Mouse (Mus musculus) limb, embryonic 15.5 days (tissue): Measurements from ENCODE around the gene 9530077C05Rik. TPM values are rescaled to one million over a fixed set of nuclear protein-coding genes. Genes with fewer than 3 reads are reported as not detected.

Experiments used
- polyA plus RNA-seq: library from polyadenylated mRNA; unstranded; fragments of >200 nt; fragmentation: Nextera tagmentation; extraction: Ambion mirVana; gene quantifications from 2 replicates; pipeline ENCODE4 v1.2.1, GENCODE M21; 2015

The 9530077C05Rik gene
- polyA plus RNA-seq, 1 experiment from 2014 or later: 5.6 TPM

Other genes with a start within 250 kb of the 9530077C05Rik start
- 0.19 and 0.26 TPM in 2 replicates for gene Zfp872, start 223.4 kb upstream of the 9530077C05Rik start, polyA plus RNA-seq
- gene Zfp809, start 185.8 kb upstream of the 9530077C05Rik start, polyA plus RNA-seq: 16.5 and 17.7 TPM in 2 replicates
- gene Zfp599, start 151.6 kb upstream of the 9530077C05Rik start, polyA plus RNA-seq: 4.0 and 4.8 TPM in 2 replicates
- 17.2 and 17.5 TPM in 2 replicates for gene Zfp810, start 103.9 kb upstream of the 9530077C05Rik start, polyA plus RNA-seq
- gene Anln, start 22.3 kb upstream of the 9530077C05Rik start, polyA plus RNA-seq: 35.4 and 38.1 TPM in 2 replicates
- not detected in 2 replicates for gene Gm17545, start 42.8 kb downstream of the 9530077C05Rik start, polyA plus RNA-seq
- 50.2 and 63.0 TPM in 2 replicates for gene Rp9, start 58.2 kb downstream of the 9530077C05Rik start, polyA plus RNA-seq
- gene Bbs9, start 64.2 kb downstream of the 9530077C05Rik start, polyA plus RNA-seq: 13.0 TPM in 2 replicates